Mouse (Mus musculus) ovary, postnatal 36 days (tissue): Measurements from ENCODE around the gene Olfr945.

Experiments
- DNase-seq: peaks from one replicate; pipeline ENCODE4 v3.0.0; 2022; ENCODE audit warnings: low spot score, mixed read lengths

Gene Olfr945

GRCm38 (mm10) chr9:39276718-39277117 lies at the start of gene Olfr945:
Gene Olfr945 (minus strand): TSS chr9:39276818.
- DNase-seq, result no peak

GRCm38 (mm10) chr9:39325945-39326344 lies 49.3 kb upstream of the Olfr945 start, which contains the start of gene Olfr948:
Gene Olfr948 (minus strand): TSS chr9:39326045.
- DNase-seq, result no peak

GRCm38 (mm10) chr9:39287136-39287535 lies 10.5 kb upstream of the Olfr945 start:
- no peak for DNase-seq

DNA sequence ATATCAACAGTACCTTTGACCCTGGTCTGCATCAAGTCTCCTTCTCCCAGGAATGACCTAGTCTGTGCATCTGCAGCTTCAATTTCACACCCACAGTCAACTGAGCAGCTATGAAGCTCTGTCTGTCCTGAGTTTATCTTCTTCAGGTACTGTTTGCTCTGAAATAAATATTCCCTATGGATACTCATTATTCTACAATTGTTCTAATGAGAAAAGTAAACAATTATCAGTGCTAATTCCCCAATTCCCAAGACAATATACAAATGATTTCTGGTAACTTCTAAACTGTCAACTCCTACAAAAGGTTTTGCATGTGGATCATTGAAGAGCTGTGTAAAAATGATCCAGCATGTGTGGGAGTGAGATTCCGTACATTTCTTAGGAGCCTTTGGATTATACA lies 26.7 kb downstream of the Olfr945 start, which contains the start of gene Olfr1537:
Olfr1537 (minus strand) TSS at position 101 of the 400 bp plus-strand sequence.
- DNase-seq, result no peak
